Mouse (Mus musculus) gastrocnemius, adult 2 months (tissue): ENCODE measurements around the gene Ddx58. TPM values are rescaled to one million over a fixed set of nuclear protein-coding genes. Genes with fewer than 3 reads are reported as not detected.

Experiments used
- DNase-seq: peaks from one replicate; pipeline ENCODE4 v3.0.0; 2022
- H3K27ac ChIP-seq: fragments of 200-600 bp; 2 replicates; pipeline ENCODE4 v1.8.1; 2022; ENCODE audit warnings: mild to moderate bottlenecking
- H3K4me3 ChIP-seq: fragments of 200-600 bp; 2 replicates; pipeline ENCODE4 v1.8.1; 2022; ENCODE audit warnings: mild to moderate bottlenecking, moderate library complexity
- CTCF ChIP-seq: fragments of 200-600 bp; IDR thresholded peaks from 2 replicates; pipeline ENCODE4 v1.8.1; 2022; ENCODE audit warnings: antibody characterized with exemption, mild to moderate bottlenecking, moderate library complexity
- intact Hi-C: fragments of 180-260 bp; cut with DNase I; formaldehyde crosslinking; loops from one replicate; pipeline ENCODE4 v1.15.1; 2025
- total RNA-seq, 2 experiments: library from RNA; stranded (reverse); gene quantifications; 2 replicates each; pipeline ENCODE4 v1.2.3; 2021

Ddx58 gene
- total RNA-seq, 2 experiments from 2014 or later, result 2.4 to 3.0 TPM

GRCm38 (mm10) chr4:40254385-40255103 is 14.9 kb upstream of the Ddx58 start:
- Histone ChIP-seq H3K4me3 (no peak overlapping the region), H3K27ac (no peak overlapping the region)
- no peak for DNase-seq
- TF ChIP-seq CTCF, result no peak
- intact Hi-C loops, result no loop called here

GRCm38 (mm10) chr4:40253766-40254165 is 14.1 kb upstream of the Ddx58 start:
- H3K4me3 ChIP-seq, result no peak overlapping the region
- intact Hi-C loops, result no loop called here
- H3K27ac ChIP-seq, result no peak overlapping the region
- TF ChIP-seq CTCF, result no peak
- no peak for DNase-seq

- no peak for DNase-seq
- Histone ChIP-seq H3K27ac (no peak overlapping the region), H3K4me3 (no peak overlapping the region)
- intact Hi-C loops, result no loop called here
- TF ChIP-seq CTCF, result no peak
These were observed 11.4 kb upstream of the Ddx58 start for GRCm38 (mm10) chr4:40250984-40251383.

GRCm38 (mm10) chr4:40244035-40244434 is 4.4 kb upstream of the Ddx58 start:
- DNase-seq, result no peak
- TF ChIP-seq CTCF, result no peak
- no peak overlapping the region for H3K27ac ChIP-seq
- intact Hi-C loops, result no loop called here
- no peak overlapping the region for H3K4me3 ChIP-seq

GRCm38 (mm10) chr4:40243006-40243405 is 3.4 kb upstream of the Ddx58 start:
- no peak overlapping the region for H3K27ac ChIP-seq
- no peak for TF ChIP-seq CTCF
- intact Hi-C loops, result no loop called here
- no peak for DNase-seq
- H3K4me3 ChIP-seq, result no peak overlapping the region

GRCm38 (mm10) chr4:40241928-40242327 is 2.3 kb upstream of the Ddx58 start:
- H3K27ac ChIP-seq, result no peak overlapping the region
- no peak for DNase-seq
- H3K4me3 ChIP-seq, result no peak overlapping the region
- intact Hi-C loops, result no loop called here
- no peak for TF ChIP-seq CTCF

GRCm38 (mm10) chr4:40240272-40240744 is 680 bp upstream of the Ddx58 start:
- Histone ChIP-seq H3K4me3 (peak overlapping the region; percentile 87), H3K27ac (peak overlapping the region; percentile 88)
- DNase-seq, result no peak
- intact Hi-C loops, result no loop called here
- TF ChIP-seq CTCF, result no peak

GRCm38 (mm10) chr4:40238483-40239408 is 882 bp downstream of the Ddx58 start:
- no peak for TF ChIP-seq CTCF
- intact Hi-C loops, result loop anchor here (5.0 kb wide), 1 partner anchor 39 kb away; the partner anchor contains the start of gene Ndufb6
- H3K4me3 ChIP-seq, result peak overlapping the region; percentile 87
- peak overlapping the region; percentile 88 for H3K27ac ChIP-seq
- DNase-seq, result peak; percentile 66

GRCm38 (mm10) chr4:40236829-40237228 is 2.8 kb downstream of the Ddx58 start:
- no peak for DNase-seq
- intact Hi-C loops, result loop anchor here (5.0 kb wide), 1 partner anchor 40 kb away; the partner anchor contains the start of gene Ndufb6
- Histone ChIP-seq H3K4me3 (no peak overlapping the region), H3K27ac (no peak overlapping the region)
- no peak for TF ChIP-seq CTCF

GRCm38 (mm10) chr4:40234256-40234655 is 5.4 kb downstream of the Ddx58 start:
- no peak overlapping the region for H3K4me3 ChIP-seq
- intact Hi-C loops, result no loop called here
- TF ChIP-seq CTCF, result no peak
- no peak for DNase-seq
- no peak overlapping the region for H3K27ac ChIP-seq

- DNase-seq, result no peak
- no peak for TF ChIP-seq CTCF
- Histone ChIP-seq H3K4me3 (no peak overlapping the region), H3K27ac (no peak overlapping the region)
- intact Hi-C loops, result no loop called here
These were observed 6.5 kb downstream of the Ddx58 start for GRCm38 (mm10) chr4:40233062-40233664.

- no peak for DNase-seq
- TF ChIP-seq CTCF, result no peak
- no peak overlapping the region for H3K27ac ChIP-seq
- no peak overlapping the region for H3K4me3 ChIP-seq
- intact Hi-C loops, result no loop called here
These were observed 9.9 kb downstream of the Ddx58 start for GRCm38 (mm10) chr4:40229723-40230122.

- TF ChIP-seq CTCF, result no peak
- intact Hi-C loops, result no loop called here
These were observed 11.7 kb downstream of the Ddx58 start for GRCm38 (mm10) chr4:40227886-40228285.

More at GRCm38 (mm10) chr4:40227886-40228285, 11.7 kb downstream of the Ddx58 start:
- no peak overlapping the region for H3K4me3 ChIP-seq
- no peak overlapping the region for H3K27ac ChIP-seq
- no peak for DNase-seq
